Mouse (Mus musculus): Measurements from ENCODE around the gene Lrrc45. TPM values are rescaled to one million over a fixed set of nuclear protein-coding genes. Genes with fewer than 3 reads are reported as not detected.

The Lrrc45 gene
- total and polyA plus RNA-seq, 3 experiments = 31.0 to 45.1 TPM; not detected in 1

DNA sequence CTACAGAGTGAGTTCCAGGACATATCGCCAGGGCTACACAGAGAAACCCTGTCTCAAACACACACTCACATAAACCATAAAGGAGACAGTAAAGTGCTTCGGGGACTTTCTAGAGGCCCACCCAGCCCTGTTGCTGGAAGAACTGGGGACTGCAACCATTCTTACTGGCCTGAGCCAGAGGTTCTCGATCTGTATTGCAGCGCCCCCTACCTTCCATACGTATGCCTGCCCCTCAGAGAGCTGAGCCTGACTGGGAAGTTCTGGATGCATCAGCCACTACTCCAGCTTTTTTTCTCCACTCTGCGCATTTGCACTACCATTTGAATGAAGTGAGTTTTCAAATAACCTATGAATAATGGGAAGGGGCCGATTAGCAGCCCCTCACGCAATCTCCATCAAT, 35.7 kb downstream of the Lrrc45 start:
- H3K27ac ChIP-seq (ENCODE audit: control insufficient read depth, low read depth, low read length) = no peak overlapping the region
- no peaks in the 10 kb centered on the region for H3K79me2 ChIP-seq (ENCODE audit: control insufficient read depth, insufficient read depth, low read length, poor library complexity)
- peak; percentile 66 for DNase-seq (ENCODE audit: low read depth, low spot score)
- H3K9ac ChIP-seq (ENCODE audit: control insufficient read depth, low read depth, low read length, poor library complexity, severe bottlenecking) = no peak overlapping the region
- H3K4me1 ChIP-seq (ENCODE audit: control insufficient read depth in 1 of 2, insufficient read depth in 2 of 2, low read length in 2 of 2) = no peaks in the 10 kb centered on the region; a peak in 2 of 4 replicates
- H3K9me3 ChIP-seq (replicated peaks; ENCODE audit: insufficient read depth, low read length) = no peaks in the 10 kb centered on the region
- TF ChIP-seq SIN3A (IDR thresholded peaks at IDR 0.05; ENCODE audit: low read length) = no peak
- peak; percentile 49 to 75 (median 67) for TF ChIP-seq CTCF (IDR thresholded peaks at IDR 0.05 in 2 of 3, conservative IDR thresholded peaks at IDR 0.05 in 1 of 3; ENCODE audit: control insufficient read depth in 1 of 3, insufficient read depth in 1 of 3, low read depth in 2 of 3, low read length in 3 of 3, poor library complexity in 1 of 3, severe bottlenecking in 1 of 3)
- peak; percentile 64 for TF ChIP-seq RAD21 (IDR thresholded peaks at IDR 0.05; ENCODE audit: low read depth, low read length)
- no peak for TF ChIP-seq MEF2A (IDR thresholded peaks at IDR 0.05; ENCODE audit: extremely low read depth, insufficient replicate concordance, low read depth, low read length, poor library complexity, severe bottlenecking)
- no peak for TF ChIP-seq POLR2AphosphoS2 (IDR thresholded peaks at IDR 0.05; ENCODE audit: low read length)
- peak; percentile 29; the same call in 1 of the 2 replicates for TF ChIP-seq ZC3H11A (IDR thresholded peaks at IDR 0.05; ENCODE audit: low read depth, low read length)
- TF ChIP-seq ZNF384 (IDR thresholded peaks at IDR 0.05; ENCODE audit: low read depth, low read length) = no peak
- peak; percentile 57 for TF ChIP-seq SMC3 (IDR thresholded peaks at IDR 0.05; ENCODE audit: low read depth, low read length)
- no peak for TF ChIP-seq MXI1 (IDR thresholded peaks at IDR 0.05; ENCODE audit: low read depth, low read length)
- no peak for TF ChIP-seq NELFE (IDR thresholded peaks at IDR 0.05; ENCODE audit: low read depth, low read length)
- no peaks in the 10 kb centered on the region for H3K36me3 ChIP-seq (ENCODE audit: control insufficient read depth in 1 of 2, insufficient read depth in 2 of 2, low read length in 2 of 2)
- H3K27me3 ChIP-seq (ENCODE audit: control insufficient read depth in 1 of 2, insufficient read depth in 2 of 2, low read length in 2 of 2) = 0 out of 4 replicates have a peak, but pooled peaks cover 0 to 4% of the 10 kb centered on the region in 2 experiments
- H3K4me3 ChIP-seq (ENCODE audit: control insufficient read depth in 1 of 2, insufficient read depth in 1 of 2, low read depth in 2 of 2, low read length in 2 of 2) = no peak overlapping the region

DNA sequence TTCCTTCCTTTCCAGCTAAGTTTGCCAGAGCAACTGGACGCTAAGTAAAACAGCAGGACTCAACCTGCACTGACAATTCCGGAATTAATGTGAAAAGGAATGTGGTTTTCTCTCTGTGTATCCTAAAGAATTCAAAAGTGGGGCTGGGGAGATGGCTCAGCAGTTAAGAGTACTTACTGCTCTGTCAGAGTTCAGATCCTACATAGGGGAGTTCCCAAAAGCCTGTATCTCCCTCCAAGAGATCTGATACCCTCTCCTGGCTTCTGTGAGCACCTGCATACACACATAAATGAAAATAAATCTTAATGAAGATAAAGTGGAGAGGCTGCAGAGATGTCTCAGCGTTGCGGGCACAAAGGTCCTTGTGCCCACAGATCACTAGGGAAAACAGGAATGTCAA, 37.9 kb downstream of the Lrrc45 start:
- TF ChIP-seq ELF1 (IDR thresholded peaks at IDR 0.05; ENCODE audit: low read depth, low read length) = no peak
- TF ChIP-seq MYB (IDR thresholded peaks at IDR 0.05; ENCODE audit: low read depth, low read length) = no peak
- no peak for TF ChIP-seq CTCF (IDR thresholded peaks at IDR 0.05 in 2 of 3, conservative IDR thresholded peaks at IDR 0.05 in 1 of 3; ENCODE audit: control insufficient read depth in 1 of 3, insufficient read depth in 1 of 3, low read depth in 2 of 3, low read length in 3 of 3, poor library complexity in 1 of 3, severe bottlenecking in 1 of 3)
- no peak for TF ChIP-seq ZKSCAN1 (IDR thresholded peaks at IDR 0.05; ENCODE audit: low read depth, low read length)
- TF ChIP-seq EP300 (IDR thresholded peaks at IDR 0.05; ENCODE audit: low read depth in 1 of 2, low read length in 2 of 2) = no peak
- TF ChIP-seq MXI1 (IDR thresholded peaks at IDR 0.05; ENCODE audit: low read depth, low read length) = no peak
- TF ChIP-seq TAL1 (IDR thresholded peaks at IDR 0.05; ENCODE audit: low read length) = no peak
- no peaks in the 10 kb centered on the region for H3K9me3 ChIP-seq (replicated peaks; ENCODE audit: insufficient read depth, low read length)
- H3K4me1 ChIP-seq (ENCODE audit: control insufficient read depth in 1 of 2, insufficient read depth in 2 of 2, low read length in 2 of 2) = no peaks in the 10 kb centered on the region; a peak in 2 of 4 replicates
- no peaks in the 10 kb centered on the region for H3K36me3 ChIP-seq (ENCODE audit: control insufficient read depth in 1 of 2, insufficient read depth in 2 of 2, low read length in 2 of 2)
- 0 out of 4 replicates have a peak, but pooled peaks cover 0 to 4% of the 10 kb centered on the region in 2 experiments for H3K27me3 ChIP-seq (ENCODE audit: control insufficient read depth in 1 of 2, insufficient read depth in 2 of 2, low read length in 2 of 2)
- no peak overlapping the region for H3K27ac ChIP-seq (ENCODE audit: control insufficient read depth, low read depth, low read length)
- no peak for DNase-seq (ENCODE audit: low read depth, low spot score)
- H3K79me2 ChIP-seq (ENCODE audit: control insufficient read depth, insufficient read depth, low read length, poor library complexity) = no peaks in the 10 kb centered on the region
- no peak overlapping the region for H3K9ac ChIP-seq (ENCODE audit: control insufficient read depth, low read depth, low read length, poor library complexity, severe bottlenecking)
- no peak overlapping the region for H3K4me3 ChIP-seq (ENCODE audit: control insufficient read depth in 1 of 2, insufficient read depth in 1 of 2, low read depth in 2 of 2, low read length in 2 of 2)

Measured in MEL (cell line).